Mouse (Mus musculus): ENCODE results near the gene Phb. TPM values are rescaled to one million over a fixed set of nuclear protein-coding genes. Genes with fewer than 3 reads are reported as not detected.
A peak's percentile ranks its signal among the peaks of the same experiment; 100 is the strongest.

Gene Phb
- total and polyA plus RNA-seq, 2 experiments from 2014 or later, result 432 to 446 TPM

DNA sequence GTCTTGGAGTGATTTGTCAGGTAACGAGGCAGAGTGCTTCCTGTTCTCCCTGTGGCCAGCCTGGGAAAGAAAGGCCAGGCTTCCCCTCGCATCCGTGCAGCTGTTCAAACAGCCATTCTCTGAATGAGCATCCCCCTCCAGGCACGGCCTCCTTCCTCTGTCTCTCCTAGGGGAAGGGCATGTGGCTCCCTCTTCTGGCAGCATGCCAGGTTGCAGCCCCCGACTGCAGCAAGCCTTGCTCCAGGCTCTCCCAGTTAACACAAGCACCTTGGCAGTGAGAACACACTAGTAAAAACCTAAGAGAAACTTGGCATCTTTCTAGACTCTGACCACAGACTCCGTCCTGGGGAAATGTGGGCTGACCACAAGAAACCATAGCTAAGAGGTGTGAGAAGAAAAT is 9.6 kb downstream of the Phb start:
- TF ChIP-seq EP300 (IDR thresholded peaks at IDR 0.05; ENCODE audit: low read depth), result no peak
- TF ChIP-seq CTCF (IDR thresholded peaks at IDR 0.05; ENCODE audit: low read depth), result peak; percentile 25
- H3K4me2 ChIP-seq (ENCODE audit: low read depth, low read length), result no peak overlapping the region
- no peaks in the 10 kb centered on the region for H3K9me3 ChIP-seq (replicated peaks; ENCODE audit: control insufficient read depth, low read length)
- 28% methylated on average over 6 of the region's 6 CpGs for WGBS
- no peak overlapping the region for H3K4me3 ChIP-seq (ENCODE audit: low read depth, low read length)
- DNase-seq (ENCODE audit: low spot score) (no peak), ATAC-seq (ENCODE audit: insufficient read depth, low read depth) (no peak)
- H3K36me3 ChIP-seq (replicated peaks; ENCODE audit: control insufficient read depth, insufficient read depth, low read length), result peaks cover 89% of the 10 kb centered on the region
- H3K9ac ChIP-seq (replicated peaks; ENCODE audit: low read depth, low read length), result no peak overlapping the region
- H3K27me3 ChIP-seq (ENCODE audit: control insufficient read depth, insufficient read depth, low read length), result no peaks in the 10 kb centered on the region
- H3K4me1 ChIP-seq (ENCODE audit: control insufficient read depth, insufficient read depth), result no peaks in the 10 kb centered on the region
- H3K27ac ChIP-seq (ENCODE audit: low read depth), result no peak overlapping the region

DNA sequence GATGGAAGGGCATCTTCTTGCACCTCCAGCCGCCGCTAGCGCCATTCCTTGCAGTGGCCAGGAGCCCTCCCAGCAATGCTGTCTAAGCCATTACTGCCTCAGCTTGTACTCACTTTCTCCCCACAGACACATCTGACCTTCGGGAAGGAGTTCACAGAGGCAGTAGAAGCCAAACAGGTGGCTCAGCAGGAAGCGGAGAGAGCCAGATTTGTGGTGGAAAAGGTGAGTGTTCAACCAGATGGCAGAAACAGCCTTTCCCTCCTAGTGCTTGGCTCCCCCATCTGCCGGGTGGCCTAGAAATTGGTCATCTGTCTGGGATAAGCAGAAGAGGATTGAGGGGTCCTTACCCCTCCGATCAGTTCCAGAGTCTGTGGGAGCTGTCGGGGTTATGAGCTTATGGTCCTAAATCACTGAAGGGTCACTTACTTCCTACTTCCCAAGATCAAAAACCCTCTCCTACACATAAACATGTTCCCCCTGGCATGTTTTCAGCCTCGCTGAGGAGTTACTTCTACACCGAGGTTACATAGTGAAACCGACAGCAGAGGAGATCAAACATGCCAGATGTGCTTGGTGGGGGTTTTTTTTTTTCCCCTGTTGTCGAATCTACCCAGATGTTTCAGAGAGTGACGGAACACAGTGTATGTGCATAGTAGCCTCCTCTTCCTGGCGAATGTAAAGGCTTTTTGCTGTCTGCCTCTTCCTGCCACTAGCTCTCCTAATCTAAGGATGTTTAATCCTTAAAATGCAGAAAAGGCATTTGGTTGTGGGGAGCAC is 11.4 kb downstream of the Phb start:
- no peak for TF ChIP-seq EP300 (IDR thresholded peaks at IDR 0.05; ENCODE audit: low read depth)
- TF ChIP-seq CTCF (IDR thresholded peaks at IDR 0.05; ENCODE audit: low read depth), result no peak
- H3K9me3 ChIP-seq (replicated peaks; ENCODE audit: control insufficient read depth, low read length), result no peaks in the 10 kb centered on the region
- no peaks in the 10 kb centered on the region for H3K4me1 ChIP-seq (ENCODE audit: control insufficient read depth, insufficient read depth)
- DNase-seq (ENCODE audit: low spot score) (no peak), ATAC-seq (ENCODE audit: insufficient read depth, low read depth) (no peak)
- WGBS, result 86% methylated on average over 14 of the region's 14 CpGs
- no peak overlapping the region for H3K4me3 ChIP-seq (ENCODE audit: low read depth, low read length)
- H3K36me3 ChIP-seq (replicated peaks; ENCODE audit: control insufficient read depth, insufficient read depth, low read length), result peaks cover 76% of the 10 kb centered on the region
- no peaks in the 10 kb centered on the region for H3K27me3 ChIP-seq (ENCODE audit: control insufficient read depth, insufficient read depth, low read length)
- H3K27ac ChIP-seq (ENCODE audit: low read depth), result no peak overlapping the region
- no peak overlapping the region for H3K9ac ChIP-seq (replicated peaks; ENCODE audit: low read depth, low read length)
- H3K4me2 ChIP-seq (ENCODE audit: low read depth, low read length), result no peak overlapping the region

DNA sequence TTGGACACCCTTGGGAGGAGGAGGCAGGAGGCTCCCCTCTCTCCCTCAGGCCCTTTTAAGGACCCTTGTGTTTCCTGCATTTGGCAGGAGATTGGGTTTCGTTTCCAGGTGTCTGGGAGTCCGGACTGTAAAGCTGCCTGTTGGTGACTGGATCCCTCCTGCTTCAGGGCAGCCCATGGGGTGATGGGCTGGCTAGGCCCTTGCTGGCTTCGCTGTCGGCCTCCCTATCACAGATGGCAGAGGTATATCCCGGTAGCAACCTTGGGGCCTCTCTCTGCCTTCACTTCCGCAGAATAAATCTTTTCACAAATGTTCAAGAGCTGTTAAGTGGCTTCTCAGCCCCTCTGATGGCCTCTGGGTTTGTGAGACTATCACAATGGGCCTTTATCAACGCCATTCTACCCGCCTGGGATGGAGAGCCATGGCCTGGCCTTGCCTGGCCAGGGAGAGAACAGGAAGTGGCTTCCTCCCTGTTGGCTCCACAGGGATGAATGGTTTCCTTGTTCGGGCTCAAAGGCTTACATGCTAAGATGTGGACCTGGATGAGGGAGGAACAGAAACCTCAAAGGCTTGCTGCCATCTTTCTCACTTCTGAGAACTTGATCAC is 15.3 kb downstream of the Phb start:
- peak overlapping the region; percentile 12; the same call in 1 of the 2 replicates for H3K27ac ChIP-seq (ENCODE audit: low read depth)
- no peak overlapping the region for H3K4me3 ChIP-seq (ENCODE audit: low read depth, low read length)
- no peak for ATAC-seq (ENCODE audit: insufficient read depth, low read depth)
- peaks cover 43% of the 10 kb centered on the region for H3K36me3 ChIP-seq (replicated peaks; ENCODE audit: control insufficient read depth, insufficient read depth, low read length)
- TF ChIP-seq CTCF (IDR thresholded peaks at IDR 0.05; ENCODE audit: low read depth), result no peak
- no peak for TF ChIP-seq EP300 (IDR thresholded peaks at IDR 0.05; ENCODE audit: low read depth)
- H3K9ac ChIP-seq (replicated peaks; ENCODE audit: low read depth, low read length), result no peak overlapping the region
- no peak for DNase-seq (ENCODE audit: low spot score)
- no peak overlapping the region for H3K4me2 ChIP-seq (ENCODE audit: low read depth, low read length)
- no peaks in the 10 kb centered on the region for H3K9me3 ChIP-seq (replicated peaks; ENCODE audit: control insufficient read depth, low read length)
- H3K27me3 ChIP-seq (ENCODE audit: control insufficient read depth, insufficient read depth, low read length), result no peaks in the 10 kb centered on the region
- 40% methylated on average over 9 of the region's 9 CpGs for WGBS
- no peaks in the 10 kb centered on the region for H3K4me1 ChIP-seq (ENCODE audit: control insufficient read depth, insufficient read depth)

DNA sequence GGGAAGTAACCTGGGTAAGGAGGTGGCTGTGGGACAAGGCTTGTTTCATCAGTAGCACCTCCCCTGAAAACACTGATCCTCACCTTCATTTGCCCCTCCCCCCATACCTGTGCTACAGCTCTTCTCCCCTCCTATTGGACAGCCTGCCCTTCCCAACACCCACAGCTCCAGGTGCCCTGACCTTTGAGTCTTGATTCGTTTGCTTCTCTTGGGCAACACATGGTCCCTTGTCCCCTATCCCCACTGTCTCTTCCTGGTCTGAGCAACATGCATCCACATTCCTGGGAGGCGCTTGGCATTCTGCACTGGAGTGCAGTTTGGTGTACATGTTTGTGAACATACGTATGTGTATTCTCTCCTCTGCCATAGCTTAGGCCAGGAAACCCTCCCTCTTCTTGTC is 16.2 kb downstream of the Phb start:
- ATAC-seq (ENCODE audit: insufficient read depth, low read depth) (no peak), DNase-seq (ENCODE audit: low spot score) (no peak)
- Histone ChIP-seq H3K9me3 (replicated peaks; ENCODE audit: control insufficient read depth, low read length) (no peaks in the 10 kb centered on the region), H3K27me3 (ENCODE audit: control insufficient read depth, insufficient read depth, low read length) (no peaks in the 10 kb centered on the region), H3K36me3 (replicated peaks; ENCODE audit: control insufficient read depth, insufficient read depth, low read length) (peaks cover 34% of the 10 kb centered on the region), H3K27ac (ENCODE audit: low read depth) (no peak overlapping the region), H3K9ac (replicated peaks; ENCODE audit: low read depth, low read length) (no peak overlapping the region), H3K4me2 (ENCODE audit: low read depth, low read length) (no peak overlapping the region), H3K4me3 (ENCODE audit: low read depth, low read length) (no peak overlapping the region), H3K4me1 (ENCODE audit: control insufficient read depth, insufficient read depth) (no peaks in the 10 kb centered on the region)
- WGBS, result 75% methylated on average over 3 of the region's 3 CpGs
- TF ChIP-seq EP300 (IDR thresholded peaks at IDR 0.05; ENCODE audit: low read depth) (no peak), CTCF (IDR thresholded peaks at IDR 0.05; ENCODE audit: low read depth) (no peak)

DNA sequence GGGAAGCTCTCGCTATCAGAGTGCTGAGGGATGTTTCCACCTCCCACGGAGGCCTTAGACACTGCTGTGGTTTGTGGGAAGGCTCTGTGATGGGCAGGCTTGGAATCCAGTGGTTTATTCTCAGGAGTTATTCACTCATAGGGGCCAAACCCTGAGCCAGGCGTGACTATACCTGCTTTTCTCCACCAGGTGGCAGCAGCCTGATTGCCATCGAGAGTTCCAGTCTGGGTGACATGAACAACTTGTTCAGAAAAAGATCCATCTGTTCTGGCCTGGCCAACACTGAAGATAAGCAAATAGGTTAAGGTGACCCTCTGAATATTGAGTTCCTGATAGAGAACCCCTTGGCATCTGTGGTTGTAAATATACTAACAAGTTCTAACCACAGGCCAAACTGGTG is 19.3 kb downstream of the Phb start:
- TF ChIP-seq EP300 (IDR thresholded peaks at IDR 0.05; ENCODE audit: low read depth) (no peak), CTCF (IDR thresholded peaks at IDR 0.05; ENCODE audit: low read depth) (peak; percentile 94)
- Histone ChIP-seq H3K4me1 (ENCODE audit: control insufficient read depth, insufficient read depth) (peaks cover 13% of the 10 kb centered on the region), H3K4me2 (ENCODE audit: low read depth, low read length) (no peak overlapping the region), H3K27ac (ENCODE audit: low read depth) (no peak overlapping the region), H3K9me3 (replicated peaks; ENCODE audit: control insufficient read depth, low read length) (no peaks in the 10 kb centered on the region), H3K27me3 (ENCODE audit: control insufficient read depth, insufficient read depth, low read length) (no peaks in the 10 kb centered on the region), H3K9ac (replicated peaks; ENCODE audit: low read depth, low read length) (no peak overlapping the region), H3K36me3 (replicated peaks; ENCODE audit: control insufficient read depth, insufficient read depth, low read length) (0 out of 2 replicates have a peak, but pooled peaks cover 7% of the 10 kb centered on the region), H3K4me3 (ENCODE audit: low read depth, low read length) (no peak overlapping the region)
- WGBS, result 2% methylated on average over 4 of the region's 4 CpGs
- DNase-seq (ENCODE audit: low spot score), result peak; percentile 74
- ATAC-seq (ENCODE audit: insufficient read depth, low read depth), result peak; percentile 37; the same call in 1 of the 2 replicates
